Mouse (Mus musculus): ENCODE data around the gene Tgoln1. TPM values are rescaled to one million over a fixed set of nuclear protein-coding genes. Genes with fewer than 3 reads are reported as not detected.

The Tgoln1 gene
- total RNA-seq (2014; rRNA removed): 34.2 and 36.2 TPM in 2 replicates
- 37.7 and 39.2 TPM in 2 replicates for polyA plus RNA-seq (2015; fragmentation: Nextera tagmentation; extraction: Ambion mirVana)

DNA sequence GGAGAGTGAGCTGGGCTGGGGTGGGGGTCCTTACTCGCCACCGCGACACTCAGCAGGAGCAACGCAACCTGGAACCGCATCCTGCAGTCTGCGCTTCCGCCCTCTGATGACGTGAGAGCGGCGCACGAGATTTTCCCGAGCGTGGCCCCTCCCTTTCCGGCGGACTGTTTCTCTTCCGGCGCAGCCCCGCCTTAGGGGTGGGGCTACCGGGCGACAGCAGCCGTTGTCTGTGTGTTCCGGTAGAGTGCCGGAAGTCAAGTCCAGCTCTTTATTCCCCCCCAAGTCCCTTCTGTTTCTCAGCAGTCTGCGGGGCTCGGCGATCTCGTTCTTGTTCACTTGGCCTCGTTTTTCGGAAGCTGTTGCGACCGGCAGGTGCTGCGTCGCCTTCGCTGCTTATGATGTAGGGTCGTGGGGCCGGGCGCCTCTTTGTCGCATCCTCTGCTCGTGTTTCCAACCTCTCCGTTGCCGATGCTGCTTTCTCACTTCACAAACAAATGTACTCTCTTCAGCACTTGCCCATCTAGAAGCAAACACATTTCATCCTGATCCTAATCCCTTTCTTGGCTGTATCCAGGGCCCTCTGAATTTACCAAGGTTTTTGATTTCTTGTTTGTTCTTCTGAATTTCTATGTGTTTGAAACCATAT, at the start of gene Tgoln1:
Tgoln1 (minus strand) TSS at position 358 of the 646 bp plus-strand sequence.
- Histone ChIP-seq H3K4me3 (ENCODE audit: low read depth, low read length) (peak within 1 kb of the TSS; percentile 74), H3K36me3 (ENCODE audit: insufficient read depth, low read length) (peaks cover 8% of the 10 kb centered on the region; the same call in 1 of the 2 replicates), H3K9me3 (ENCODE audit: low read length) (no peaks in the 10 kb centered on the region), H3K27ac (ENCODE audit: low read depth, low read length) (peak within 1 kb of the TSS; percentile 94), H3K9ac (replicated peaks; ENCODE audit: low read length, poor library complexity, severe bottlenecking) (peak within 1 kb of the TSS; percentile 82), H3K27me3 (ENCODE audit: insufficient read depth, low read length) (no peaks in the 10 kb centered on the region), H3K4me2 (ENCODE audit: low read depth, low read length, poor library complexity, severe bottlenecking) (peak within 1 kb of the TSS; percentile 96), H3K4me1 (ENCODE audit: insufficient read depth, low read length) (peaks cover 18% of the 10 kb centered on the region)
- under 1% methylated on average over 40 of the region's 41 CpGs for WGBS
- DNase-seq (ENCODE audit: low spot score) (peak; percentile 96), ATAC-seq (ENCODE audit: low FRiP score) (peak; percentile 98)
- no peak for TF ChIP-seq CTCF (IDR thresholded peaks at IDR 0.05)

DNA sequence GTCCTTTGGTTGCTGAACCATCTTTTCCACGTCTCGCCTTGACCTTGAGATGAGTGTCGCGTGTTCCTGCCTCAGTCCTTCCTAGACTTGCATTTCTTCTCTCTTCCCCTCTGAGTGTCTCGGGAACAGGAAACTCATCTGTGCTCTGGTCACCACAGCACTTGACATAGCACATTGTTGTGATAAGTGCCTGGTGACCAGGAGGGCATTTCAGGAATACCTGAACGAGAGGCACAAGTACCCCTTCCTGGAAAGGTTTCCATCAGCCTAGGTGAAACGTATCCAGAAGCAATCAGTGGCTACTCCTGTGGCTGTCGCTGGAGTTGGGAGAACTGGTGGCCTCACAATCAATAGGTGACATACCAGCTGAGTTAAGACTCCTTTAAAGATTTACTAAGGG, 47.5 kb upstream of the Tgoln1 start:
- no peak for TF ChIP-seq CTCF (IDR thresholded peaks at IDR 0.05)
- Histone ChIP-seq H3K27ac (ENCODE audit: low read depth, low read length) (no peak overlapping the region), H3K9me3 (ENCODE audit: low read length) (no peaks in the 10 kb centered on the region), H3K4me1 (ENCODE audit: insufficient read depth, low read length) (no peaks in the 10 kb centered on the region), H3K4me2 (ENCODE audit: low read depth, low read length, poor library complexity, severe bottlenecking) (no peak overlapping the region), H3K27me3 (ENCODE audit: insufficient read depth, low read length) (no peaks in the 10 kb centered on the region), H3K36me3 (ENCODE audit: insufficient read depth, low read length) (no peaks in the 10 kb centered on the region), H3K9ac (replicated peaks; ENCODE audit: low read length, poor library complexity, severe bottlenecking) (no peak overlapping the region), H3K4me3 (ENCODE audit: low read depth, low read length) (no peak overlapping the region)
- ATAC-seq (ENCODE audit: low FRiP score) (no peak), DNase-seq (ENCODE audit: low spot score) (no peak)
- WGBS: 86% methylated on average over 8 of the region's 8 CpGs

DNA sequence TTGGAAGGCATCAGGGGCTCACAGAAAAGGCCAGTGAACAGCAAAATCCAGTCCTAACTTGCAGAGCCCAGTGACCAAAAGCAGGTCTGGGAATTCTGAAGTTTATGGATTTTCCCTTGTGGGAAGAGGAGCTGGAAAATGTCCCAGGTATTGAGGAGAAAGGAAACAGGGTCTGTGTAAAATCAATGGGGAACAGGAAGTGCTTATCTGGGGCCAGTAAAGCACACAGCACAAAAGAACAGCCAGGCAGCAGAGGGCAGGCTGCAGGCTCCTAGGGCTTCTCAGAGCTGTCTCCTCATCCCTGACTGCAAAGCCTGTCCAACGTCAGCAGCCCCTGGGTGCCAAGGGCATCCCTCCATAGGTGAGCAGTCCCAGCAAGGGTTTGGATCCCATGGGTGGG, 46.2 kb upstream of the Tgoln1 start:
- Histone ChIP-seq H3K36me3 (ENCODE audit: insufficient read depth, low read length) (no peaks in the 10 kb centered on the region), H3K4me2 (ENCODE audit: low read depth, low read length, poor library complexity, severe bottlenecking) (no peak overlapping the region), H3K9me3 (ENCODE audit: low read length) (no peaks in the 10 kb centered on the region), H3K4me3 (ENCODE audit: low read depth, low read length) (no peak overlapping the region), H3K27ac (ENCODE audit: low read depth, low read length) (no peak overlapping the region), H3K27me3 (ENCODE audit: insufficient read depth, low read length) (no peaks in the 10 kb centered on the region), H3K9ac (replicated peaks; ENCODE audit: low read length, poor library complexity, severe bottlenecking) (no peak overlapping the region), H3K4me1 (ENCODE audit: insufficient read depth, low read length) (no peaks in the 10 kb centered on the region)
- TF ChIP-seq CTCF (IDR thresholded peaks at IDR 0.05): peak; percentile 29; the same call in 1 of the 2 replicates
- DNase-seq (ENCODE audit: low spot score): no peak
- 11% methylated on average over 1 of the region's 1 CpGs for whole genome bisulfite sequencing
- ATAC-seq (ENCODE audit: low FRiP score): no peak

DNA sequence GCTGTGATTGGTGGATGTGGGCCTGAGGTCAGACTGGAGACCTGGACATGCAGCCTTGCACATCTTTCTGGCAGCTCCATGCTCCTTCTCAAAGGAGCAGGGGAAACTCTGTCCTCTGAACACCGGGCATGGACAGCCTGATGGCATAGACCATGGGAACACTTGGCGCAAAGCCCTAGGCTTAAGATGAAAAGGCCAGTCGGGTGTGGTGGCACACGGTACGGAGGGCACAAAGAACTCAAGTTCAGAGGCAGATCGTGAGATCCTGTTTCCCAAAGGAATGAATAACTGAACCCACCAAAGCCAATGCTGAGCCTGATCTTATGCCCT, 43.6 kb upstream of the Tgoln1 start:
- ATAC-seq (ENCODE audit: low FRiP score) (no peak), DNase-seq (ENCODE audit: low spot score) (no peak)
- TF ChIP-seq CTCF (IDR thresholded peaks at IDR 0.05): no peak
- H3K9me3 ChIP-seq (ENCODE audit: low read length): no peaks in the 10 kb centered on the region
- H3K27ac ChIP-seq (ENCODE audit: low read depth, low read length): no peak overlapping the region
- H3K4me1 ChIP-seq (ENCODE audit: insufficient read depth, low read length): peaks cover 4% of the 10 kb centered on the region; the same call in 1 of the 2 replicates
- no peak overlapping the region for H3K4me3 ChIP-seq (ENCODE audit: low read depth, low read length)
- H3K9ac ChIP-seq (replicated peaks; ENCODE audit: low read length, poor library complexity, severe bottlenecking): no peak overlapping the region
- H3K4me2 ChIP-seq (ENCODE audit: low read depth, low read length, poor library complexity, severe bottlenecking): no peak overlapping the region
- H3K36me3 ChIP-seq (ENCODE audit: insufficient read depth, low read length): no peaks in the 10 kb centered on the region
- WGBS: 65% methylated on average over 6 of the region's 6 CpGs
- no peaks in the 10 kb centered on the region for H3K27me3 ChIP-seq (ENCODE audit: insufficient read depth, low read length)

DNA sequence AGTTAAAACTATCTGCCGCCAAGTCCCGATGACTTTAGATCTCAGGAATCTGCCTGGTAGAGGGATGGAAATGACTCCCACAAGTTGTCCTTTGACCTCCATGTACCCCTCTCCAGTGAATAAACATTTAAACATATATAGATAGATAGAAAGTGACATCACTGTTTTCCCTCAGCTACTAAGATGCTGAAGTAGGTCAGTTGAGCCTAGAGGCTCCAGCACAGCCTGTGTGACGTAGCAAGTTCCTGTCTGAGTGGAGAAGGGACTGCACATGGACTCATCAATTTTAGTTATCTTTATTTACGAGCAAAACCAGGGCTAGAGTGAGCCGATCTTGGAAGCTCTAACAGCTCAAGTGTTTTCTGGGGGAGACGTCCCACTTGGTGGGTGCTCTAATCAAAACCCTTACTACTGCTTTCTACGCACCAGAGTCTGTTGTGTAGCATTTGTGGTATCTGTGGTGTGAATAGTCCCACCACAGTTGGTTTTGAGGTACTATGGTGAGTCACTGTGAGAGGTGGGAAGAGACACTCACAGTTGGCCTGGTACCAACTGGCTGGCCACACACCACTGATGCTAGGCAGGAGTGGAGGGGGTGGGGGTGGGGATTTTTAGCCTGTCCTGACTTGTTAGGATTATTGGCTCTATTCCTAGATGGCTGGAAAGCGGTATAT, 43.1 kb upstream of the Tgoln1 start:
- Histone ChIP-seq H3K4me1 (ENCODE audit: insufficient read depth, low read length) (peaks cover 7% of the 10 kb centered on the region; the same call in 1 of the 2 replicates), H3K9me3 (ENCODE audit: low read length) (no peaks in the 10 kb centered on the region), H3K27ac (ENCODE audit: low read depth, low read length) (no peak overlapping the region), H3K36me3 (ENCODE audit: insufficient read depth, low read length) (no peaks in the 10 kb centered on the region), H3K4me3 (ENCODE audit: low read depth, low read length) (no peak overlapping the region), H3K27me3 (ENCODE audit: insufficient read depth, low read length) (no peaks in the 10 kb centered on the region), H3K4me2 (ENCODE audit: low read depth, low read length, poor library complexity, severe bottlenecking) (no peak overlapping the region), H3K9ac (replicated peaks; ENCODE audit: low read length, poor library complexity, severe bottlenecking) (no peak overlapping the region)
- TF ChIP-seq CTCF (IDR thresholded peaks at IDR 0.05): no peak
- DNase-seq (ENCODE audit: low spot score): no peak
- 84% methylated on average over 8 of the region's 8 CpGs for WGBS
- ATAC-seq (ENCODE audit: low FRiP score): no peak

DNA sequence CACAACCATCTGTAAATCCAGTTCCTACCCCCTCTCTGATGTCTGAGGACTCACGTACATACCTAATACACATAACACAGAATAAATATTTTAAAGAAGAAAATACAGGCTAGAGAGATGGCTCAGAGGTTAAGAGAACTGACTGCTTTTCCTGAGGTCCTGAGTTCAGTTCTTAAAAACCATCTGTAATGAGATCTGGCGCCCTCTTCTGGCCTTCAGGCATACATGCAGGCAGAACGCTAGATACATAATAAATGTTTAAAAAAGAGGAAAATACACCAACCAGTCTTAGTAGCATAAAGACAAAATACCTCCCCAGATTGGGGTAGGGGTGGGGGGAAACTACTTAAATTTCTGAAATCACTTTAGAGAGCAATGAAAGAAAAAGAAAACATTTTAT, 41.2 kb upstream of the Tgoln1 start:
- Histone ChIP-seq H3K36me3 (ENCODE audit: insufficient read depth, low read length) (no peaks in the 10 kb centered on the region), H3K4me1 (ENCODE audit: insufficient read depth, low read length) (peaks cover 7% of the 10 kb centered on the region; the same call in 1 of the 2 replicates), H3K27me3 (ENCODE audit: insufficient read depth, low read length) (no peaks in the 10 kb centered on the region), H3K4me3 (ENCODE audit: low read depth, low read length) (no peak overlapping the region), H3K9ac (replicated peaks; ENCODE audit: low read length, poor library complexity, severe bottlenecking) (no peak overlapping the region), H3K9me3 (ENCODE audit: low read length) (no peaks in the 10 kb centered on the region), H3K4me2 (ENCODE audit: low read depth, low read length, poor library complexity, severe bottlenecking) (no peak overlapping the region), H3K27ac (ENCODE audit: low read depth, low read length) (no peak overlapping the region)
- TF ChIP-seq CTCF (IDR thresholded peaks at IDR 0.05): peak; percentile 67
- ATAC-seq (ENCODE audit: low FRiP score): no peak
- WGBS: 63% methylated on average over 3 of the region's 3 CpGs
- no peak for DNase-seq (ENCODE audit: low spot score)
